Mouse (Mus musculus): ENCODE data around the gene Cnn3.

The Cnn3 gene

DNA sequence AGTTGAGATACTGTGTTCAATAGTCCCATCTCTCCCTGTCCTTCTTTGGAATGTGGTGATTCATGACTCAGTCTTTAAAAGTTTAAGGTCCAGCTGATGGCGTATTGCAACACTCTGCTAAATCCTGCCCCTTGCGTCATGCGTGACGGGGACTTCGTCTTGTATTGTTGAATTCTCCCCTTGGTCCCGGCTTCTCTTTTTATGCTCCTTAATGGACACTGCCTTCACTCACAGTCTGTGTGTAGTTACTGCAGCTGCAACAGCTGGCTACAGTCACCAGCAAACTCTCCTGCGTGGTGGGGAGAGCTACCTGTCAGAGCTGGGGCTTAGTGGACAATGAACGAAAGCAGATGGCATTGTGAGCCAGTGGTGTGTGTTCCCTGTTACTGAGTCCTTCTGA, 23.2 kb downstream of the Cnn3 start:
- no peak for DNase-seq (ENCODE audit: low read depth, low spot score)

DNA sequence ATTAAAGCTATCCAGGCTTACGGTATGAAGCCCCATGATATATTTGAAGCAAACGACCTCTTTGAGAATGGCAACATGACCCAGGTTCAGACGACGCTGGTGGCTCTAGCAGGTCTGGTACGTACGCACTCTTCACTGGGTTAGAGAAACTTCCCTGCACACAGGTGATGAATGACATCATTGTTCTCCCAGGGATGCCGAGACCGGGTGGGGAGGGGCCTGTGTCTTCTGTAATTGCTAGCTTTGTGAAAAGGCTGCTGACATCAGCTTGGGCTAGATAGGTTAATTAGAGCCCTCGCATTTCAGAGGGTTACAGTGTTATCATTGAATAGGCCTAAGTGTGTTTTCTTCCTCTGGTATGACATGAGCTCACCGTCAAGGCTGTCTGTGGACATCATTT, 25.1 kb downstream of the Cnn3 start:
- no peak for DNase-seq (ENCODE audit: low read depth, low spot score)

DNA sequence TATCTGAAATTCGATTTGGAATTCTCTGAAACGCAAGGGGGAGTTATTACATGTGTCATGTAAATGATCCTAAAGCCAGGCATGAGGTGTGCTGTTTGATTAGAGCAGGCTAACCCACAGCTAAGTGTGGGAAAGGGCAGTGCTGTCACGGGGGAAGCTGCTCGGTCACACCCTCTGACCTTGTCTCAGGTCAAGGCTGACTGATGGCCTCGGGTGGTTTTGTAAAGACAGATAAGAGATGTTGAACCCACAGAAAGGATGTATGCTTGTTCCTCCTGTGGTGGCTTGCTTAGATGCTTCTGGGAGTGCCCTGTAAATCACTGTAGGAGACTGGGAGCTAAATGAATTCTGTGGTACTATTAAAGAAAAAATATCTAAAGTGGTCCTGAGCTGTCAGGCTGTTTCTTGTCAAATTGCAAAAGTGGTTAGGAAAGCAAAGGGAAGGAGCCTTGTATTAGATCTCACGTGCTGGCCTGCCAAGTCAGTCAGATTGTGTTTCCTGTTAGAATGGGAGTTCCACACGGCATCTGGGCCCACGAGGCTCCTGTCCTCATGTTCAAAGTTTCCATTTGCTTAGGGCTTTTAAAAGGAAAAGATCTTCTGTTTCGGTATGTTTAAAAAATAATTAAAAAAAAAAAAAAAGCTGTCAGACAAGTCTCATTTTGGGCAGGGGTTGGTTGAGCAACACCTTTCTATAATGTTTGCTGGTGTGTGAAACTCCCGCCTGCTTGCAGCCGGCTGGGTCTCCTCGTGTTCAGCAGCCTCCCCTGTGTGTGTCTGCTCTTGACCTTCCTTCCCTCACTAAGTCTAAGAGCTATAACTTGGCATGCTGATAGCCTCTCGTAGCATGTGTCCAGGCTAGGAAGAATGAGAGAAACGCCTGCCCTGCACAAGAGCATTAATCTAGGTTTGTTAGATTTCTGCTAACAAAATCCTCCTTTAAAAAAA, 32.5 kb downstream of the Cnn3 start:
- no peak for DNase-seq (ENCODE audit: low read depth, low spot score)

DNA sequence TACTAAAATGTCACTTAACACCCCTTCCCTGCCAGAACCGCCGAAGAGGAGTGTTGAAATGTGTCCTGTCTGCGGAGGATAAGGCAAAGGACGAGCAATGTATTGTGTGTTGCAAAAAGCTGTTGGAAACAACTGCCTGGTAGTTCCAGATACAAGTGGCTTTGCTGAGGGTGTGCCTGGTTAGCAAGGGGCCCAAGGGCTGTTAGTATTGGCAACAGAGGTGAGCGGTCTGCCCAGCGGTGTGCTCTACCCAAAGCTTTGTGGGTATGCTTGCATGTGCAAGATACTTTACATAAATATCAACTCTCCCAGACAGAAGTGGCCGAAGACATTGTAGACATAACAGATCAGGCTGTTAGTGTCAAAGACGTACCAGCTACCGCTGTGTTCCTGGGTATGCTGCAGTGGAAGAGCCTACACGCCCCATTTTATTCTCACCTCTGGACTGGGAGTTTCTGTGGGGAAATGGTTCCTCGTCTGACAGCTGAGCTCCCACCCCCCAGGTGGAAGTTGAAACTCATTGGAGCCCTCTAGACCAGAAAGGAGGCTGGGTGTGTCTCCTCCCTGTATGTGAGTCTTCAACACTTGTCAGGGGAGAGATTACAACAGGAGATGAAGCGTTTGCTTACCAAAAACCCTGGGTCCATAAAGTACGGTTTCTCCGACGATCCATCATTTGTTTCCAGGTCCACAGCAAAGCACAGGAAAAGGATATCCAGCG, 34.3 kb downstream of the Cnn3 start:
- DNase-seq (ENCODE audit: low read depth, low spot score) = no peak

DNA sequence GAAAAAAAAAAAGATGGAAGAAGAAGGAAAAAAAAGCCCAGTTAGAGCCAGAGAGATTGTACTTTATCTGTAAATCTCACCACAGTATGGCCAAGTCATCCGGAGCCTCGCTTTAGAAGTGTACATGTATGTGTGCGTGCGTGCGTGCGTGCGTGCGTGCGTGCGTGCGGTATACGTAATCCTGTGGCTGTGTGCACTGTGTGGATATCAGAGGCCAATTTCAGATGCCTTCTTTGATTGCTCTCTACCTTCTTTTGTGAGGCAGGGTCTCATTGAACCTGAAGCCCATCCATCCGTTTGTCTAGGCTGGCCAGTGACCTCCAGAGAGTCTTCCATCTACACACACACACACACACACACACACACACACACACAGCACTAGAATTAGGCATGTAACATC, 35.2 kb downstream of the Cnn3 start:
- DNase-seq (ENCODE audit: low read depth, low spot score) = no peak

DNA sequence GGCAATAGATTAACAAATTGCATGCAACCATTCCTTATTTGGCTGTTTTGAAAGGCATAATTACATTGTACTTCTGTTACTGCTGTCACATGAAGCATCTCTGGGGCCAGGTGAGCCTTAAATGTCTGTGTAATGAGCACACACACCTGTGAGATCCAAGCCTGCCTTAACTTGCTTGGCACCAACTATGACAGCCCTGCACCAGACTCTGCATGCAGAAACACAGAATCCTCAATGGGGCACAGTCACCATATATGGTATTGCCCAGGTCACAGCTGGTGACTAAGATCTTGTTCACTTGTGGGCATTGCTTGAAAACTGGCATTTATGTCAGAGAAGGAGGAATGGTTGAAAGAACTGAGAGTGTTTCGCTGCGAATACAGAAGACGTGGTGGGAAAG, 36.5 kb downstream of the Cnn3 start:
- no peak for DNase-seq (ENCODE audit: low read depth, low spot score)

DNA sequence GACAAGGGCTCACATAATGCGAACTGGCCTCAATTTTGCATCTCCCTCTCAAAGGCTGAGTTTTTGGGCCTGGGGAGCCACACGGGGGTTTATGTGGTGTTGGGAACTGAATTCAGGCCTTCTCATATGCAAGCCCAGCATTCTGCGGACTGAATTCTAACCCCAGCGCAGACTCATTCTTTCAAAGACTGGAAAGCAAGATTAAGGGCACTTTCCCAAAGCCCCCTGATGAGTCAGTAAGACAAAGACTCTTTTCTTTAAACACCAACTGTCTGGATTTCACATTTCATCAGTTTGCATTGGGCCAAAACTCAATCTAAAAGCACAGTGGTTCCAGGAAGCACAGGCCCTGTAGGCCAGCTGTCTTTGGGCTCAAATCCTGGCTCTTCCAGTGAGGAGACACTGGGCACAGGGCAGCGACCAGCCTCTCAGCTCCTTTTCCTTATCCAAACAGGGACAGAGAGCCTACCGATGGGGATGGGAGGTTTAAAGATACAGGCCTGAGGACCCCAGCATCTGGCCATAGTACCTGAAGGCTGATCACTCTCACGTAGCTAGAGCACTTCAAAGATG, 38.5 kb downstream of the Cnn3 start:
- no peak for DNase-seq (ENCODE audit: low read depth, low spot score)

DNA sequence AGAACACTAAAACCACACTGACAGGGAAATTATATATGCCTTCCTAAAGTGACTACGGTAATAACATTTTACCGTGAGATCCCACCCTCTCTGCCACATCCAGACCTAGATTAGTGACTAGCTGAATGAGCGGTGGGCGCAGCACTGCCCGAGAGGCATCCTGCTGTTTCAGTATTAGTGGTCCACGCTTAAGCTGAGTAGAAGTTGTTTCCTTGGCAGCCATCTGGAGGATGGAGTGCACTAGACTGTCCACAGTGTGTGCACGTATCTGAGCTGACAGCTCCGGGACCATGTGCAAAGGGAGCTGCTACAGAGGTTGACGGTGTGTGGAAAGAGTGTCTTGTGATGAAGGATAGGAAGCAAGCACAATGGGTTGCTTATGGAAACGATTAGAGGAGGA, 39.5 kb downstream of the Cnn3 start:
- DNase-seq (ENCODE audit: low read depth, low spot score) = no peak

DNA sequence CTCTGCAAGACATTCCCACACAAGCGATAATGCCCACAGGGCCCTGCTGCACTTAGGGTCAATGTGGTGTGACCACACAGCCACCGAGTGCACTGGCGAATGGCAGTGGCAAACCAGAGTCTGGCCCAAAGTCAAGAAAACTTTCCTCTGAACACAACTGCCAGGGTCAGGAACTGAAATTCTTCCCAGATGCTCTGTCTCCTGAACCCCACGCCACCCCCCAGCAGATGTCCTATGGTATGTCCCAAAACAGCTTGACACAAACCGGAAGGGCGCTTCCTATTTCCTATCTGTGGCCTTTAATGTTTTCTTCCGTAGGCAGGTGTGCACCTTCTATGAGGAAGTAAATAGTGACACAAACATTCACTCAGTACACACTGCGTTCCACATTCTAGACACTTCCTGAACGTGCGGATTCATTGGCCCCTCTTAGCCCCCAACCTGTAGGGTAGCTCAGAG, 40.8 kb downstream of the Cnn3 start:
- DNase-seq (ENCODE audit: low read depth, low spot score) = no peak

DNA sequence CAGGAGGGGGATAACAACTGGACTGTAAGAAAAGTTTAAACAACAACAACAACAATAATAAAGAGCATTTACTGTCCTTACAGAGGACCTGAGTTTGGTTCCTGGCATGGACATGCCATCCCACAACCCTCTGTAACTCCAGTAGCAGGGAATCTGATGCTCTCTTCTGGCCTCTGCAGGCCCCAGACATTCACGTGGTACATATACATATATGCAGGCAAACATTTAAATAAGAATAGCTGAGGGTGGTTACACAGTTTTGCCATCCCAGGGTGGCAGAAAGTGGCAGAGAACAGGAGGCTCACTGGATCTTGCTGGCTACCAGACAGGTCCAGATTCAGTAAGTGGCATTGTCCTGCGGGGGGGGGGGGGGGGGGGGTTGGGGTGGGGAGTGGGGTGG, 41.8 kb downstream of the Cnn3 start:
- no peak for DNase-seq (ENCODE audit: low read depth, low spot score)

DNA sequence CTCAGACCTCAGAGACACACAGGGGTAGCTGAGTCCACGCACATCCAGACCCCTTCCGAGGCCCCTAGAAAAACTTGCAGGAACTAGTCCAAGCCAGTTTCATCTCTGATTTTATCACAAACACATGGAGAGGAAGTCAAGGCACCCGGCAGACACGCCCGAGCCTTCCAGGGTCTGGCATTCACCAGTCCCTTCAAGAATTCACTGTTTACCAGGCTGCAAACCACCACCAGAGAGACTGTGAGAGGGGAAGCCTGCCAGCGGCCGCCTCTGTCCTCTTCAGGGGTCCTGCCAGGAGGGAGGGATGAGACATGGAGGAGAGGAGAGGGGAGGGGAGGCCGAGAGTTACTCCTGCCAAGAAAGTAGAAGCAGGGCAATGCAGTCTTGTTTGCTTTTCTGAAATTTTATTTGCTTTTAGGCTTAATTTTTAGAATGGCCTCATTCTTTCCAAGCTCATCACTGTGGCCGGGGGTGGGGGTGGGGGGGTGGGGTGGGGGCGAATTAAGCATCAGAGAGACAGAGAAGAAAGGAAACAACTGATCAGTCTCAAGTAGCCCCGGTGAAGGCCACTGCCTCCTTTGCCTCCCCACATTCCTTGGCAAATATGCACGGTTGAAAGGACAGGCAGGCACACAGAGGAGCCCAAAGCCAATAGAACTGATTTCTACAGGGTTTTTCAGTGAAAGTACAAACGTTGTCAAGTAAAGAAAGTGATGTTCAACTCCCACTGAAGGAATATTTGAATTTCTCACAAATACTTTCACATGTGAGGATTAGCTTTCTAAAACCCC, 43.1 kb downstream of the Cnn3 start:
- peak; percentile 71 for DNase-seq (ENCODE audit: low read depth, low spot score)

DNA sequence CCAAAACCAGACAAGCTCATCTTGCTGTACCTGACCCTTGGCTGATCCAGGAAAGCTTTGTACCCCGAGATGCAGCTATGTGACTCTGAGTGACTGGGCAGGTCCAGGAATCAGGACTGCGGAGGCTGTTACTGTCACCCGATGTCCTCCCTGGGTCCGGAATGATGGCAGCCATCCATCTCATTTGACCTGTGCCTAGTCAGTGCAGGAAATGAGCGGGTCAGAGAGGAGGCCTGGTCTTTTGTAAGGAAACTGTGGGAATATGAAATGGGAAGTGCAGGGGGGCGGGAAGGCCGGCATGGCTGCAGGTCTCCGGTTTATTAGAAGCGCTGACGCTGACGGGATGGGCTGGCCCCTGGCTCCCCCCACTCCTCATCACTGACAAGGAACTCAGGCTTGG, 45.4 kb downstream of the Cnn3 start:
- DNase-seq (ENCODE audit: low read depth, low spot score) = no peak

DNA sequence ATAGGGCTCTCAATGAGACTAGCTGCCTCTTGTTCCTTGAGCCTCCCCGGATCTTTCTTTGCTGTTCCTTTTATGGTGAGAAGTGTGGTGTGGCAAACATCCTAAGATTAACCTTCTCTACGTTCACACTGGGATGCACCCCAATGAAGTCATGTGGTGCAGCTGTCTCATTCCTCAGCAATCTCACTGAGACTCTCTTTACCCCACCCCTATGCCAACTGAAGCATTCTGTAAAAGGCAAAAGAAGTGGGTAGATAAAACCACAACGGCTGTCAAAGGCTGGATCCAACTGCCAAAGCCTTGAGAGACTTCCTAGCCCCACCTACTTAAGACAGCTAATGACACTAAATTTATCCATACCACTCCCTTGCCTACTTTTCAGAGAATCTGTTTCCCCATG, 48.4 kb downstream of the Cnn3 start:
- no peak for DNase-seq (ENCODE audit: low read depth, low spot score)

DNA sequence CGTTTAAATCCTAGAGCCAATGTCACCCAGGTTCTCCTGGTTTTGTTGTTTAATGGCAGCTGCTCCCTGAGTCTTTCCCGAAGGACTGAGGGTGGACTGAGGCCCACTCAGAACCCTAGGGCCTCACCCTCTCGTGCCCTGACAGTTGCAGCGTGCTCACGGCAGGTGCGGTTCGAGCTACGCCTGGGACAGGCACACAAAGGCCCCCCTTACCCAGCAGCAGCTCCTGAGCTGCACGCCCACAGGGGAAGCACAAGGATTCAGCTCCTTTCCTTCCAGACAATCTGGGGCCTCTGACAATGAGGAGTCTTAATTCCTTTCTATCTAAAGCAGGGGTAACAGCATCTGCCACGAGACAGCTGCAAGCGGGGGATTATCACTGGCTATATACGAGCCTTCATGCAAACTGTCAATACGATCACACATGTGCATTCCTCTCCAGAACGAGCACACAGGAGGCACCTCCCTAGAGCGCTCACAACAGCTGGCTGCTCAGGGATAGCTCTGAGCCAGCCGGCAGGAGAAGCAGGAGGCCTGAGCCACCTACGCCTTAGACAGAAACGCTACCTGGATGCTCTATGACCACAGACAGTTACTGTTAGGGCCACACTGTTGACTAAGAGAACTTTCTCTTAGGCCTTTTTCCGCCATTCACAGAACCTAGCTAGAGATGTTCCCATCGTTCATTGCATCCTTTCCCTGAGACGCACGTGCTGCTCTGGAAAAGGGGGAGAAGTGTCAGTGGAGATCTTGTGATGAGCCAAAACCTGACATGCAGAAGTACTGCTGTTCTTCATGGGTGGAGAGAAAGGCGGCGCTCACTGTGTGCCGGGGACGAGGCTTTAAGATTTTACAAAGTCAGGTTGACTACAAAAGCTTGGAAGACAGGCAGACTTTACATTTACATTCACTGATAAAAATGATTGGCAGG, 54.0 kb downstream of the Cnn3 start:
- no peak for DNase-seq (ENCODE audit: low read depth, low spot score)

DNA sequence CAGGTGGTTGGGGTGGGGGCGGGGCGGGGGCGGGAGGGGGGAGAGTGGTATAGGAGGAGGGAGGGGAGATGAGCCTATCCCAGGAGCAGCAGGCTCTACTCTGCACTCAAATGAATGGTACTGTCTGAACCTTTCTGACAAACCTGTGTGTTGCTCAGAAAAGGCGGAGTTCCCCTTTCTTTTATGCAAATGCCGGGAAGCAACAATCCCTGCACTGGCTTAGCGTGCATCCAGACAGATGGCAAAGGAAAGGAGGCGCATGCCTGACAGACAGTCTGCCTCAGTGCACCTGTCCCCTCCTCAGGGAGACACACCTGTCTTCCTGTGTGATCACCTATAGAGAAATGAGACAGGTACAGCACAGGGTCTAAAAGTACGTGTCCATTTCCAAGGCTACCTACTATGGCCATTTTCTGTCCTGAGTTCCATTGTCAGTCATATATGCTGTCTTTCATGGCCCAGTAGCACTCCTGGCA, 54.7 kb downstream of the Cnn3 start:
- no peak for DNase-seq (ENCODE audit: low read depth, low spot score)

DNA sequence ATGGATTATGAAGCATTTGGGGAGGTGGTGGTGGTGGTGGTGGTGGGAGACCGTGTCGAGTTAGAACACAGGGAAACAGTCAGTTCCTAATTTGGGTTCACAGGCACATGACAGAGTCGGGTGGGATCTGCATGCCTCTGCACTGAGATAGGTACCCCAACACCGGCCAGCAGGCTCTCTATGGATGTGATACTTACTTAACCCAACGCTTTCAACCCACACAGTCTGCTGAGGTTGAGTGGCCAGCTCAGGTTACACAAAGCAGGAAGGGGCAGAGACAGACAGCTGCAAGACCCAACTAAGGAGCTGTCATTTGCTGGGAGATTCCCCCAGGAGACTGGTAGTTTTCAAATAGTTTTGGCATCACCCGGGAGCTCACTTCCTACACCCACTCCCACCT, 55.3 kb downstream of the Cnn3 start:
- DNase-seq (ENCODE audit: low read depth, low spot score) = peak; percentile 52

DNA sequence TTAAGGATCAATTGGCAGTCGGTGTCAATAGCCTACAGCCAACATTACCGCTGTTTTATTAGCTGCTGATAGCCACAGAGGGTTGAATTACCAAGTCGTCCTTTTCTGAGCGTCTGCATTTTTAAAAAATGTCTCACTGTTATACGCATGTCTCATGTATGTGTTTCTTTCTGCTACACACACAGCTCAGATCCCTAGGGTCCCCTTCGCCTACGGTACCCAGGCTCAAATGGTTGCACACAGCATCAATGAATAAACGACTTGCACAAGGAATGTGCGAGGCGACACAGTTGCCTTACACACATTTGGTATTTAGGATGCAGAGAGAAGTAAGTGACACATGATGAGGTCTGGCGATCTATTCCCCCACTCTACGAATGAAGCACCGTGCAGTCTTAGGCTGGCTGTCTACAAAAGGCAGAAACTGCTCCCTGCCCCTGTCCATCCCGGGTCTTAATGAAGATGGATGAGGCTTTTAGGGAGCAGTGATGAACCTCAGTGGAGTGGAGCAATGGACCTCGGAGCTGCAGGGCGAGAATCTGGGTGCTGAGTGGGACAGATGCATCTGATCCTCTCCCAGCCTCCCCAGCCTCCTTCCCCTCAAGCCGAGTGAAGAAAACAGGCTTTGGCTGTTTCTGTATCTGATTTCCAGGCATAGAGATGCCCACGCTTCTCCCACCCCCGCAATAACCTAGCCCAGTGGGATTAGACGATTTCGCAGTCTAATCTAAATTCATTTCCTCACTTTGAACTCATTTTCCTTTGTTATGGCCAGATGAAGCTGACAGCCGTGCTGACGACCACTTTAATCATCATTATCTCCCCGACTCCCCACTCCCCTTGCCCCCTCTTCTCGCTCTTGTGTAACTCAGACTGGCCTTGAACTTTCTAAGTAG, 57.2 kb downstream of the Cnn3 start:
- peak; percentile 63 for DNase-seq (ENCODE audit: low read depth, low spot score)

DNA sequence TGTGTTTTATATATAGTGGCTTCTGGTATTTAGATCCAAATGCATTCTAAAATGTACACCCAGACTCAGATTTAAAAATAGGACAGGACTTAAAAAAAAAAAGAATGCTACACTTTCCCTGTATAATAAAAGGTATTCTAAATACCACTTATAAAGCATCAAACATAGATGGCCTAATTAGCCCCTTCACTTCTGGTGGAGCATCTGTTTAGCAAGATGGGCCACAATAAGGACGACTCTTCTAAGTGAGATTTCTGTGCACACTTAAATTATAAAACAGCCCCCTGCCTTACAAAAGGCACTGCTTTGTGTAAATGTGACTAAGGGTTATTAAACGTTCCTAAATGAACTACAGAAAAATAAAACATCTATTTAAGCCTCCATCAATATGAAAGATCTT, 58.9 kb downstream of the Cnn3 start:
- no peak for DNase-seq (ENCODE audit: low read depth, low spot score)

DNA sequence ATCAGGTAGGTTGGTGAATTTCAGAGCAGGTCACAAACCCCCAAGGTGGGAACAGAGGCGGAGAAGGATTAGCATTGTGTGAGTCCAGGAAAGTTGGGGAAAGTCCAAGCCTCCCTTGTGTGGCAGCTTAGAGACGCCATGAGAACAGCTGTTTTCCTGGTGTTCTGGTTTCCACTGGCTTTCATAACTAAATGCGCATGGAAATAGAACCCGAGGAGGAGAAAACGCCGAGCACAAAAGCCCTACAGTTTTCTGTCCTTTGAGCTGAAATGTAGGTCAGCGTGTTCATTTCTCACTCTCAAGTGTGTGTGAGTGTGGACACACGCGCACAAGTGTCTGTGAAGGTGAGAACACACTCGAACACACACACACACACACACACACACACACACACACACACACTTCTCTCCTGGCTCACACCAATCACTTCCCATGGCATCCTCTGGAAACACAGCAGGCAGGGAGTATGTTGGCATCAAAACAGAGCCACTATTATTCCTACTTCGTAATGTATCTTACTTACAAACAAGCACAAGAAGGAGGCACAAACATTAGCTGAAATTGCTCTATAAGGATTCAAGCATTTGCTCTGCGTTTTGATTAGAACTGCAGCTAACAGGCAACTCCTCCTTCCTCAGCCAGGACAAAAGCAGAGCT, 63.3 kb downstream of the Cnn3 start:
- DNase-seq (ENCODE audit: low read depth, low spot score) = no peak
